Mouse (Mus musculus) G1E (cell line): ENCODE data around the gene Akap6. TPM values are rescaled to one million over a fixed set of nuclear protein-coding genes. Genes with fewer than 3 reads are reported as not detected.

ENCODE experiments used
- ATAC-seq: 2 replicates; pipeline ENCODE4 v1.8.0; 2016; ENCODE audit warnings: mild to moderate bottlenecking; ENCODE audit not compliant: insufficient number of reproducible peaks, poor library complexity, low FRiP score, severe bottlenecking; ENCODE audit errors: extremely low read depth
- DNase-seq: peaks from one replicate; pipeline ENCODE4 v3.0.0; 2012; ENCODE audit warnings: low spot score
- H3K27me3 ChIP-seq: 2 replicates; pipeline ENCODE4 v1.6.1; 2012; ENCODE audit warnings: mild to moderate bottlenecking, low read length, inconsistent platforms; ENCODE audit not compliant: insufficient read depth
- H3K36me3 ChIP-seq: replicated peaks from 2 replicates; pipeline ENCODE3; 2012; ENCODE audit warnings: mild to moderate bottlenecking, inconsistent platforms
- H3K4me1 ChIP-seq: 2 replicates; pipeline ENCODE4 v1.6.1; 2012; ENCODE audit warnings: low read depth, low read length, inconsistent platforms, mixed read lengths; ENCODE audit not compliant: insufficient read depth
- H3K4me3 ChIP-seq: 2 replicates; pipeline ENCODE4 v1.5.1; 2012; ENCODE audit warnings: low read depth, mild to moderate bottlenecking, inconsistent platforms, low read length, moderate library complexity, mixed read lengths
- H3K9me3 ChIP-seq: replicated peaks from 2 replicates; pipeline ENCODE4 v1.6.1; 2012; ENCODE audit warnings: inconsistent platforms
- CTCF ChIP-seq: IDR thresholded peaks from 2 replicates; pipeline ENCODE4 v1.5.1; 2012; ENCODE audit warnings: low read depth, low read length, inconsistent platforms, mixed read lengths
- GATA1 ChIP-seq: IDR thresholded peaks from 2 replicates; pipeline ENCODE4 v1.6.1; 2012; ENCODE audit warnings: borderline replicate concordance, low read length, inconsistent platforms, mixed read lengths
- GATA2 ChIP-seq: IDR thresholded peaks from 2 replicates; pipeline ENCODE4 v1.6.1; 2012; ENCODE audit warnings: low read depth, low read length, inconsistent platforms, borderline replicate concordance
- POLR2AphosphoS5 ChIP-seq: IDR thresholded peaks from 2 replicates; pipeline ENCODE4 v1.6.1; 2012; ENCODE audit warnings: low read depth, low read length, inconsistent platforms; ENCODE audit not compliant: insufficient replicate concordance
- TAL1 ChIP-seq: conservative IDR thresholded peaks from 2 replicates; pipeline ENCODE4 v1.6.1; 2012; ENCODE audit warnings: low read depth, low read length, inconsistent platforms, mixed read lengths
- polyA plus RNA-seq: library from polyadenylated mRNA; stranded (reverse); fragments of >175 nt; gene quantifications from 2 replicates; pipeline ENCODE4 v1.2.3, GENCODE M21; 2012
- total RNA-seq, 2 experiments: library from RNA; stranded (forward) in 1 of 2; stranded (reverse) in 1 of 2; fragments of 200-1000 nt in 1 of 2; fragments of >200 nt in 1 of 2; fragmentation: Nextera tagmentation in 1 of 2; gene quantifications; 2 replicates each; pipeline ENCODE4 v1.2.3; 2014 to 2017

The Akap6 gene
- total and polyA plus RNA-seq, 3 experiments: 0.11 TPM; not detected in 2

- ATAC-seq (no peak), DNase-seq (no peak)
- Histone ChIP-seq H3K36me3 (no peaks in the 10 kb centered on the region), H3K4me3 (no peak overlapping the region), H3K9me3 (peaks cover 17% of the 10 kb centered on the region), H3K27me3 (no peaks in the 10 kb centered on the region), H3K4me1 (no peaks in the 10 kb centered on the region)
- no peak for TF ChIP-seq GATA1
- no peak for TF ChIP-seq GATA2
- TF ChIP-seq CTCF: no peak
- no peak for TF ChIP-seq TAL1
- no peak for TF ChIP-seq POLR2AphosphoS5
Measured at GRCm38 (mm10) chr12:52772494-52773280, 73.5 kb downstream of the Akap6 start.

GRCm38 (mm10) chr12:52773847-52774246 lies 74.7 kb downstream of the Akap6 start:
- DNase-seq (no peak), ATAC-seq (no peak)
- peaks cover 15% of the 10 kb centered on the region for H3K9me3 ChIP-seq
- no peaks in the 10 kb centered on the region for H3K36me3 ChIP-seq
- H3K4me3 ChIP-seq: no peak overlapping the region
- no peaks in the 10 kb centered on the region for H3K27me3 ChIP-seq
- TF ChIP-seq GATA2: no peak
- no peak for TF ChIP-seq GATA1
- no peak for TF ChIP-seq POLR2AphosphoS5
- no peak for TF ChIP-seq CTCF
- TF ChIP-seq TAL1: no peak
- no peaks in the 10 kb centered on the region for H3K4me1 ChIP-seq

- H3K9me3 ChIP-seq: peaks cover 15% of the 10 kb centered on the region
- no peak for ATAC-seq
- no peak overlapping the region for H3K4me3 ChIP-seq
- no peaks in the 10 kb centered on the region for H3K27me3 ChIP-seq
- DNase-seq: no peak
- no peak for TF ChIP-seq GATA2
- TF ChIP-seq TAL1: no peak
- TF ChIP-seq CTCF: no peak
- no peak for TF ChIP-seq POLR2AphosphoS5
- no peak for TF ChIP-seq GATA1
- no peaks in the 10 kb centered on the region for H3K36me3 ChIP-seq
- H3K4me1 ChIP-seq: no peaks in the 10 kb centered on the region
Measured at GRCm38 (mm10) chr12:52774382-52774781, 75.2 kb downstream of the Akap6 start.

GRCm38 (mm10) chr12:52780216-52780615 lies 81.0 kb downstream of the Akap6 start:
- peaks cover 16% of the 10 kb centered on the region for H3K9me3 ChIP-seq
- TF ChIP-seq POLR2AphosphoS5: no peak
- TF ChIP-seq GATA1: no peak
- TF ChIP-seq GATA2: no peak
- TF ChIP-seq CTCF: no peak
- no peak for TF ChIP-seq TAL1
- H3K4me3 ChIP-seq: no peak overlapping the region
- no peaks in the 10 kb centered on the region for H3K36me3 ChIP-seq
- H3K4me1 ChIP-seq: no peaks in the 10 kb centered on the region
- ATAC-seq (no peak), DNase-seq (no peak)
- no peaks in the 10 kb centered on the region for H3K27me3 ChIP-seq

GRCm38 (mm10) chr12:52781066-52781465 lies 81.9 kb downstream of the Akap6 start:
- H3K36me3 ChIP-seq: no peaks in the 10 kb centered on the region
- ATAC-seq: no peak
- no peaks in the 10 kb centered on the region for H3K4me1 ChIP-seq
- TF ChIP-seq TAL1: no peak
- TF ChIP-seq GATA1: no peak
- TF ChIP-seq GATA2: no peak
- no peak for TF ChIP-seq CTCF
- TF ChIP-seq POLR2AphosphoS5: no peak
- peaks cover 19% of the 10 kb centered on the region for H3K9me3 ChIP-seq
- no peak for DNase-seq
- H3K4me3 ChIP-seq: no peak overlapping the region
- no peaks in the 10 kb centered on the region for H3K27me3 ChIP-seq

- H3K4me1 ChIP-seq: no peaks in the 10 kb centered on the region
- H3K36me3 ChIP-seq: no peaks in the 10 kb centered on the region
- TF ChIP-seq CTCF: no peak
- no peak for TF ChIP-seq GATA1
- TF ChIP-seq TAL1: no peak
- TF ChIP-seq GATA2: no peak
- H3K9me3 ChIP-seq: peaks cover 23% of the 10 kb centered on the region
- no peak overlapping the region for H3K4me3 ChIP-seq
- DNase-seq: no peak
- ATAC-seq: no peak
- H3K27me3 ChIP-seq: no peaks in the 10 kb centered on the region
Measured at GRCm38 (mm10) chr12:52782902-52783441, 83.8 kb downstream of the Akap6 start.

GRCm38 (mm10) chr12:52785217-52785616 lies 86.0 kb downstream of the Akap6 start:
- DNase-seq (no peak), ATAC-seq (no peak)
- H3K4me3 ChIP-seq: no peak overlapping the region
- no peaks in the 10 kb centered on the region for H3K36me3 ChIP-seq
- H3K9me3 ChIP-seq: peaks cover 39% of the 10 kb centered on the region
- no peaks in the 10 kb centered on the region for H3K4me1 ChIP-seq
- TF ChIP-seq CTCF: no peak
- no peaks in the 10 kb centered on the region for H3K27me3 ChIP-seq
